Mouse (Mus musculus) cortical plate, adult 2 months (tissue): ENCODE data around the gene Clmp. TPM values are rescaled to one million over a fixed set of nuclear protein-coding genes. Genes with fewer than 3 reads are reported as not detected.

ENCODE experiments used
- H3K27ac ChIP-seq: fragments of 200-500 bp; 2 replicates; pipeline ENCODE4 v1.5.1; 2012; ENCODE audit warnings: low read length, control low read depth, inconsistent platforms; ENCODE audit not compliant: insufficient read depth
- H3K4me1 ChIP-seq: fragments of 200-500 bp; 2 replicates; pipeline ENCODE4 v1.6.1; 2011; ENCODE audit warnings: low read length; ENCODE audit not compliant: control insufficient read depth, insufficient read depth
- H3K4me3 ChIP-seq: fragments of 200-500 bp; 2 replicates; pipeline ENCODE4 v1.5.1; 2011; ENCODE audit warnings: mild to moderate bottlenecking, low read length, control low read depth; ENCODE audit not compliant: insufficient read depth
- CTCF ChIP-seq: fragments of 200-500 bp; IDR thresholded peaks from 2 replicates; pipeline ENCODE4 v1.5.1; 2011; ENCODE audit warnings: mild to moderate bottlenecking, control low read depth, low read length; ENCODE audit not compliant: insufficient read depth; ENCODE audit errors: extremely low read depth
- POLR2A ChIP-seq: fragments of 200-500 bp; IDR thresholded peaks from 2 replicates; pipeline ENCODE4 v1.6.1; 2011; ENCODE audit warnings: mild to moderate bottlenecking, low read length, control low read depth; ENCODE audit not compliant: insufficient read depth; ENCODE audit errors: extremely low read depth
- polyA plus RNA-seq: library from polyadenylated mRNA; depleted of rRNA; stranded (reverse); fragments of >200 nt; gene quantifications from 2 replicates; pipeline ENCODE4 v1.2.3, GENCODE M21; 2012

Gene Clmp
- polyA plus RNA-seq, 1 experiment, result 9.5 TPM

DNA sequence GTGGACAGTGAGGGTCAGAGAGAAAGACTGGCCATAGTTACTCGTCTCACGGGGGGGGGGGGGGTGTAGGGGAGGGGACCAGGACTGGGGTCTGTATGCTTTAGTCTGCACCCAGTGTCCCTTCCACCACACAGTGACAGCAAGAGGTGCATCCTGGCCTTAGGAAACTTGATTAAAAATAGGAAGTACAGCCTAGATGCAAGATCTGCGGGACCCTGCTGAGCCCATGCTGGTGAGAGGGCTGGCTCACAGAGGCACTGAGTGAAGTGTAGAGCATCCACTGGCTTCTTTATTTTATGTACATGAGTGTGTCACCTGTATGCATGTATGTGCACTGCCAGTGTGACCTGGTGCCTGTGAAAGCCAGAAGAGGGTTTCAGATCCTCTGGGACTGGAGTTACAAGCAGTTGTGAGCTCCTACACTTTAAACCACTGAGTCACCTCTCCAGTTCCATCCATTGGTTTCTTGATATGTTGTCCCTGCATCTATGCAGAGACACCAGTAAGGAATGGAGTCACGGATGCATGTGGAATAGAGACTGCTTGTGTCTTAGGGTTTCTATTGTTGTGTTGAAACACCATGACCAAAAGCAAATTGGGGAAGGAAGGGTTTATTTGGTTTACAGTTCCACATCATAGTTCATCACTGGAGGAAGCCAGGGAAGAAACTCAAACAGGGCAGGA lies 41.5 kb downstream of the Clmp start:
- peaks cover 2% of the 10 kb centered on the region; the same call in 1 of the 2 replicates for H3K4me1 ChIP-seq
- H3K4me3 ChIP-seq, result no peak overlapping the region
- TF ChIP-seq CTCF (no peak), POLR2A (no peak)
- H3K27ac ChIP-seq, result no peak overlapping the region

DNA sequence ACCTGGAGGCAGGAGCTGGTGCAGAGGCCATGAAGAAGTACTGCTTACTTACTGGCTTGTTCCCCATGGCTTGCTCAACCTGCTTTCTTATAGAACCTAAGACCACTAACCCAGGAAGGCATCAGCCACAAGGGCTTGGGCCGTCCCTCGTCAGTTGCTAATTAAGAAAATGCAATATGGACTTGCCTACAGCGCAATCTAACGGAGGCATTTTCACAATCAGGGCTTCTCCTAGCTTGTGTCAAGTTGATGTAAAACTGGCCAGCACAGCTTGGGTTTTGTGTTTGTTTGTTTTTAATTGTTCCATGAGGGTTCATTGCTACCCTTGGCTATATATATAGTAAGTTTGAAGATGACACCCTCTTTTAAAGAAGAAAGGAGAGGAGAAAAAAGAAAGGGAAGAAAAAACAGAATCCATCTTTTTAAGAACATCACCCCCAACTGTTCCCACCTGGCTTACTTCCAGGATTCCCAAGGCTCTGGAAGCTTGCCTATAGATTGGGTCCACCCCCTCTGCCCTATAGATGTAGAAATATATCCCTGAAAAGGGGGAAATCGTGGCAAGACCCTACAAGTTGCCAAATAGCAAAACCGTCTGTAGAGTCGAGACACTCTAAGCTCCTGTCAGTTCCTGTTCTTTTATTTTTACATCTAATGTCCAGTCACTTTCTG lies 42.2 kb downstream of the Clmp start:
- TF ChIP-seq CTCF (no peak), POLR2A (no peak)
- peaks cover 2% of the 10 kb centered on the region; the same call in 1 of the 2 replicates for H3K4me1 ChIP-seq
- no peak overlapping the region for H3K27ac ChIP-seq
- no peak overlapping the region for H3K4me3 ChIP-seq

DNA sequence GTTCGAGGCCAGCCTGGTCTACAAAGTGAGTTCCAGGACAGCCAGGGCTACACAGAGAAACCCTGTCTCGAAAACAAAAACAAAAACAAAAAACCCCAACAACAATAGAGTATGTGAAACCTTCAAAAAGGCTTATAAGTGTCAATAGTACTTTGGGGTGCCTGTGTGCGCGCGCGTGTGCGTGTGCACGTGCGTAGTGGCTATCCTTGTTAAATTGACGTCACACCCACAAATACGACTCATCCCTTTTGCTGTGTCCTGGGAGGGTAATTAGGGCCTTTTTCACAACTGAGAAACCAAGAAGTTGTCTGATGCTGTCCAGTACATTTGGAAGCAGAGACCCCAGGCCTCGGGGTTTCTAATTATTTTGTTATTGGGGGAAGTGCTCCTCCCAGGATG lies 44.5 kb downstream of the Clmp start:
- TF ChIP-seq CTCF, result no peak
- TF ChIP-seq POLR2A, result no peak
- H3K4me1 ChIP-seq, result peaks cover 2% of the 10 kb centered on the region; the same call in 1 of the 2 replicates
- peak overlapping the region; percentile 34; the same call in 1 of the 2 replicates for H3K4me3 ChIP-seq
- H3K27ac ChIP-seq, result 0 out of 2 replicates have a peak overlapping the region, but pooled peaks have one; percentile 28

DNA sequence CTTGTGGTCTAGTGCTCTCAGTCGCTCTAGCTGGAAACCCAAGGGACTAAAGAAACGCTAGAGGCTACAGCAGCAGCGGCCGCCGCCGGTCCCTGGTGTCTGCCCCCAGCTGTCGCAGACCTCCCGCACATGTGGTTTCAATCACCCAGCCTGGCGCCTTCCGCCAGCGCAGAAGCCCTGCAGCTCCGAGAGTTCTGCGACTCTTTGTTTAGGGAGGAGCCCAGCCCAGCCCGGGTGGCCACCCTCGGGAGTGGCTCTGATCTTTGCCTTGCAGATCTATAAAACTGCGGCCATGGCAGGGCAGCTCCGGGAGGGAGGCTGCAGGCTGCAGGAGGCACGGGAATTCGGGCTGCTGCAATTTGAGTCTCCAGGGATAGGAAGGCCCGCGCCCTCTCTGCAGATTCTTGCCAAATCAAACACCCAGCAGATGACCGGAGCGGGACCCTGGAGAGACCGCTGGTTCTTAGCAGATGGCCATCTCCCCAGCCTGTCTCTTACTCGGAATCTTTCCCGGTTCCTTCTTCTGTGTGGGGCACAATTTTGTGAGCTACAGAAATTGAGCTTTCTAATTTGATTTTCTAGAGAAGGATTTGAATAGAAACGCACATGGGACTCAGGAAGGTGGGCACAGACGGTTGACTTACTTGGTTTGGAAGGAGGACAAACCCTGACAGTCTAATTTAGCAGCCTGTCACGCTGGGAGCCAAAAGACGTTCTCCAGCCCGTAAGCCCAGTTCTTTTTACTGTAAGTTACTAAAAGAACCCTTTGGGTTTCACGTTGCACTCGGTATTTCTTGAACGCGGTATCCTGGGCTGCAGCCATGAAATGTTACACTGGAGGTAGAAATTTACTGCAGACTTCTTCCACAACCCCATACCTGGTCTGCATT lies 45.2 kb downstream of the Clmp start:
- peaks cover 2% of the 10 kb centered on the region; the same call in 1 of the 2 replicates for H3K4me1 ChIP-seq
- H3K27ac ChIP-seq, result 0 out of 2 replicates have a peak overlapping the region, but pooled peaks have one; percentile 28
- TF ChIP-seq CTCF, result no peak
- no peak for TF ChIP-seq POLR2A
- peak overlapping the region; percentile 34 for H3K4me3 ChIP-seq

DNA sequence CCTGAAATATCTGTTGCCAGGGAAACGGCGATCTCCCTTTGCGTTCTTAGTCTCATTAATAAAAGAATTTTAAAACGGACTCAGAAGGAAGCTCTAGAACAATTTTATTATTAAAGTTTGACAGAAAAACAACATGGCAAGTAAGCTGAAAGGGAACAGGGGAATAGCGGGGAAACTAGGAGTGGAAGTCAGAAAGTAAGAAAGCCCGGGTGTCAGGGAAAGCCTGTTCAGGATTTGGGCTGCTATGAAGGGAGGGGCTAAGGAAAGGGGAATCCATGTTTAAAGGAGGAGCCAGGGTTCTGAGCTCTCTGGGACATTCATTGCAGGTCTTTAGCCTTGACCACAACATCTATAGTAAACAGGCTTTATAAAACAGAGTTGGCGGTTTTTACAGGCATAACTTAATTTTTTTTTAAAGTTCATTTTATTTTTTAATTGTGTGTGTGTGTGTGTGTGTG lies 45.9 kb downstream of the Clmp start:
- H3K4me3 ChIP-seq, result peak overlapping the region; percentile 34; the same call in 1 of the 2 replicates
- no peak overlapping the region for H3K27ac ChIP-seq
- H3K4me1 ChIP-seq, result peaks cover 2% of the 10 kb centered on the region; the same call in 1 of the 2 replicates
- no peak for TF ChIP-seq POLR2A
- no peak for TF ChIP-seq CTCF

DNA sequence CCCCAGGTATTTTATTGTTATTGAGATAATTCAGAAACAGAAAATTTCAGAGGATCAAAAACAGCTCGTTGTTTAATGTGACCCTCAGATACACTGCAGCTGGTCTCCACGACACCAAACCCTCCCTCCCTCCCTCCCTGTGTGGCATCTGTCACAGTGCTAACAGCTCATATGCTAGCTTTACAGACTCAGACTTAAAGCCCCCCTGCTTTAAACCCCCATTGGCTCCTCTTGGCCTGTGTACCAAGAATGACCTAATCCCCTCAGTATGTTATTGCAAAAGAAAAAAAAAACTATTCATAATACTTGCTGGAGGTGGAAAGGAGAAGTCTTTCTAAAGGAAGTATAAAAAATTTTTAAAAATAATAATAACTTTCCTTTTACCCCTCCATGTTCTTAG lies 46.5 kb downstream of the Clmp start:
- peaks cover 2% of the 10 kb centered on the region; the same call in 1 of the 2 replicates for H3K4me1 ChIP-seq
- TF ChIP-seq POLR2A (no peak), CTCF (no peak)
- H3K4me3 ChIP-seq, result no peak overlapping the region
- no peak overlapping the region for H3K27ac ChIP-seq

DNA sequence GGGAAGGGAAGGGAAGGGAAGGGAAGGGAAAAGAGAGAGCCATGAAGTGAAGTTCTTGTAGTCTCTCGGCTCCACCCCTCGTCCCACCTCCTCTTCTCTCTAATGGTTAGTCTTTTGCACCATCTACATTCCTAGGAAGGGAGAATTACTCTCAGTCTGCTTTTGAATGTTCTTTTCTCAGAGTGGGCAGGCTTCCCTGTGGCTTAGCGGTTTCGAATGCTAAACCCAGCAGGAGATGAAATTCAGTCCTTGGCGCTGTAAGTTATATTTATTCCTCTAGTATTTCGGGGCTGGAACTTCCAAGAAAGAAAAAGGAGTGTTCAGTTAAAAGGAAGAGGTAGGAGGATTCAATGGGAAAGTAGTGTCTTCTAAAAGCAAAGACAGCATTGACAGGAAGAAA lies 51.4 kb downstream of the Clmp start:
- no peak for TF ChIP-seq CTCF
- no peak for TF ChIP-seq POLR2A
- Histone ChIP-seq H3K27ac (no peak overlapping the region), H3K4me1 (no peaks in the 10 kb centered on the region), H3K4me3 (no peak overlapping the region)

DNA sequence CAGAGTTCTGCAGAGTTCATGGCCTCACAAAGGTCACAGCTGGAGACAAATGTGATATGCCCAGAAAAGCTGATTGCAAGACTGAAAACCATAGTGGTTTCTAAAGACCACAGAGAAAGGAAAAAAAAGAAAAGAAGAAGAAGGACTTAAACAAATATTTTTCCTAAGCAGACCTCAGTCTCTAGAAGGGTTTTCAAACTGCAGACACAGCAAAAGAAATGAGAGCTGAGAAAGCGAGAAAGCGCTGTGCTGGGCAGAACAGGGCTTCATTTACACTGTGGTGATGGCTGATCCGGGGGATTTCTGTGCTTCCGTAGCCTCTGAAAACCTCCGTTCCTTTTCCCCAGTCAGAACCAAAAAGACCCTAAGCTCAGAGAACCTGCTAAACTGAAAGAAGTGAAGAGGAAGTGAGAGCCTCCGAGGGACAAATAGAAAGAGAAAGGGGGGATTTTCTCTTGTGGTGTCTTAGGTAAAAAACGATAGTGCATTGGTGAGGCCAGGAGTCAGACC lies 57.8 kb downstream of the Clmp start:
- Histone ChIP-seq H3K4me3 (no peak overlapping the region), H3K27ac (no peak overlapping the region), H3K4me1 (peaks cover 4% of the 10 kb centered on the region; the same call in 1 of the 2 replicates)
- TF ChIP-seq POLR2A (no peak), CTCF (no peak)

DNA sequence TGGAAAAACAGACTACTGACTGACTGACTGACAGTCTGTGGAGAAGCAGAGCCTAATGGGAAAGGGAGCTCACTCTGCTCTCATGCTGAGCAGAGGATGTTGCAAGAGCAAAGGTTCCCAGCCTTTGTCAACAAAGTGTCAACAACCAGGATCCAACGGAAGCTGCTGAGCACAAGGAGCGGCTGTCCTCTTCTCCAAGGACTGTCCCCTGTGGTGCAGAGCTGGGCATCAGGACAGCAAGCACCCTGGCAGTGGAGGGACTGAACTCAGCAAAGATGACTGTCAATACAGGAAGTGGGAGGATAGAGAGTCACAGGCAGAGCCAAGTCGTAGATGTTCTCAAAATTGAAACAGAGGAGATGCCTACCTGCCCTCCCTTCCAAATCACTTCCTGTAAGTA lies 58.5 kb downstream of the Clmp start:
- no peak overlapping the region for H3K27ac ChIP-seq
- no peak overlapping the region for H3K4me3 ChIP-seq
- TF ChIP-seq CTCF (no peak), POLR2A (no peak)
- peaks cover 4% of the 10 kb centered on the region; the same call in 1 of the 2 replicates for H3K4me1 ChIP-seq
